Mouse (Mus musculus) lung, postnatal 4 days (tissue): ENCODE measurements around the gene Ndufab1.

Experiments used
- DNase-seq, 2 experiments: peaks; one replicate each; pipeline ENCODE4 v3.0.0; 2021

Ndufab1 gene

GRCm38 (mm10) chr7:122067517-122068381 is 33.9 kb downstream of the Ndufab1 start:
- DNase-seq: no peak

- peak; percentile 96 to 97 for DNase-seq
These were observed 34.7 kb downstream of the Ndufab1 start, which contains the start of the genes Ubfd1 and Ears2 for GRCm38 (mm10) chr7:122066945-122067516. Gene Ubfd1 (plus strand): TSS chr7:122067175. Gene Ears2 (minus strand): TSS chr7:122067263.

DNA sequence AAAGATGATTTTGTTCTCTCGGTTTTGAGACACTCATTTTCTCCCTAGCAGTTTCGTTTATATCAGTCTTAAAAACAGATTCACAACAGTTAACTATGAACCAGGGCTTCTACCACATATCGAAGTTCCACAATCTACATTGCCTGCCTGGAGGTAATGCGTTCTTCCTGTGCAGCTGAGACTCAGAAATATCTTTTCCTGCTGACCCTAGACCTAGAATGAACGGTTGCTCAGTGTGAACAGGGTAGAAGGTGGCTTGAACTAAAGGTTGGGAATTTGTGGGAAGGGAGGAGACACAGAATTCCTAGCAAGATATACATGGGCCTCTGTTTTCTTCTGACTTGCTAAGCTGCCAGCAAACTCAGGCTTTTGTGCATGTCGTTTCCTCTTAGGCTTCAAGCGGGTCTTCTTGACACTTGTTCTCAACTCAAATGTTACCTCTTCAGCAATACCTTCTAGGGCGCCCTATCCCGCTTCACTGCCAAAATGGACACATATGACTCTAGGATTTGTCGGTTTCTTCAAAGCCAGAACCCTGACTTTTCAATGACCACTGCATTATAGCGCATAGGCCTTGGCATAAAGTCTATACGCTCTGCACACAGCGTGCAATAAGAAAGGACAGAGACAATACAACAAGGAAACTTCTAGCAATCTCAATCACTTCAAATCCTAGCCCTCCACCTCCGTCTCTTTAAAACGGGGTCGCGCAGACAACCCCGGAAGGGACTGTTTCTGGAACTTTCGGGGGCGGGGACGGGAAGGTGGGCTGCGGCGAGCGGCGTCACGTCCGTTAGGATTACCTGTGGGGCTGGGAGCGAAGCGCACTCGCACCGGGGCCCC is 35.4 kb downstream of the Ndufab1 start:
- no peak for DNase-seq

- DNase-seq: no peak
These were observed 36.0 kb downstream of the Ndufab1 start for GRCm38 (mm10) chr7:122065656-122066055.

DNA sequence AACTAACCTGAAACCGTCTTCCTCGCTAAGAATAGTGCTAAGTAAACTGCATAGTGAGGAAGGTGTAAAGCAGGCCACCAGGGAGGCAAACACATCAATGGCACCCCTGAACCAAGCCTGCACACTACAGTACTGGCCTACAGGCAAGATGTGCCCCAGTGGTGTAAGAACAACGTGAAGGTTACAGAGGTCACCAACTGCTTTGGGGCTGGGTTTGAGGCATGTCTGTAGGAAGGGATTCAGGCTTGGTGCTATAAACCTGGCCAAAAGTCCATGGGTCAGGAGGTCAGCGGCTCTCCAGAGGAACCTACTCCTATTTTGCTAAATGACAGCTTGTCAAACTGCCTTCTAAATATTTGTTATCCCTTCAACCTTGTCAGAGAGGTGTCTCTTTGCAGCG is 45.1 kb downstream of the Ndufab1 start:
- DNase-seq: no peak

DNA sequence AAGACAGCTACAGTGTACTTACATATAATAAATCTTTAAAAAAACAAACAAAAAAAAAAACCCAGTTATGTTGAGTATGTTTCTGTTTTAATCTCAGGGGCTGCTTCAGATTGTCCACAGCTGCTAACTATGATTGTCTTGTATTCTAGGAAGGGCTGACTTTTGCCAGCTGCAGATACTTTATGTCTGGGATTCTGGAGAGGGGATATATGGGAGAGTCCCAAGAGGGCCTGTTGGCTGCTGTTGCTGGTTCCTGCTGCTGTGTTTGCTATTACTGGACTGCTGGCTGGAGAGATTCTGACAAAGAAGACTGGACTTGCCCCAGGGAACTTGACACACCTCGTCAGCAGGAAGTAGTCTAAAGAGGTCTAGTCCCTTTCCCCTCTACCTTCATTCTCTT is 50.9 kb downstream of the Ndufab1 start:
- peak; percentile 21 to 65 for DNase-seq

GRCm38 (mm10) chr7:122048191-122048590 is 53.5 kb downstream of the Ndufab1 start:
- no peak for DNase-seq

DNA sequence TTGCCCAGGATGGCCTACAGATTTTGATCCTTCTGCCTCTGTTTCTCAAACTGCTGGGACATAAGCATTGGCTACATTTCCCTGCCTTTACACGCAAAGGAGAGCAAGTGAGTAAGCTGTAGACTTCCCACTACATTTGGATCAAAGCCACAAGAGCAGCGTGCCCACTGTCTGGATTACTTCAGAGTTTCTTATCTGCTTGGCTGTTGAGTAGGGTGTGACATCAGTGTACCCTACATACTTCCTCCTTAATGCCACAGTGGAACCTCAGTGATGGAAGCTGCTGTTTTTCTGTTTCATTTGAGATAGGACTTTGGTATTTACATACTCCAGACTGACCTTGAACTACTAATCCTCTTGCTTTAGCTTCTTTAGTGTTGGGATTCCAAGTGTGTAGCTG is 54.9 kb downstream of the Ndufab1 start:
- DNase-seq: no peak

DNA sequence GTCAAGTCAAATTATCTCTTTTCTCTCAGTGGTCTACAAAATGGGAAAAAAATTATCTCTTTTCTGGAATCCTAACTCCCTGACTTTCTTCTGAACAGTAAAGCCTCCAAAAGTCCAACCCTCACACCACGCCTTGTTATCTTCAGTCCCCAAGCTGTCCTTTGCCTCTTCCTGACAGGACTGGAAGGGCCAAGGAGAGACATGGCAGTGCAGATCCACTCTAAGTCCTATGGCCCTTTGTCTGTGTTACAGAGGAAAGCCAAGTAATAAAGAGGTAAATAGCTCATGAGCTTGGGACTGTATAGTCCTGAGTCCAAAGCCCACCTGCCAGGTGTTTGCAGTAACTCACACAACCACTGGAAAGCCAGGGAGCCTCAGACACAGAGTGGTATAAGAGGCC is 56.0 kb downstream of the Ndufab1 start:
- DNase-seq: no peak

DNA sequence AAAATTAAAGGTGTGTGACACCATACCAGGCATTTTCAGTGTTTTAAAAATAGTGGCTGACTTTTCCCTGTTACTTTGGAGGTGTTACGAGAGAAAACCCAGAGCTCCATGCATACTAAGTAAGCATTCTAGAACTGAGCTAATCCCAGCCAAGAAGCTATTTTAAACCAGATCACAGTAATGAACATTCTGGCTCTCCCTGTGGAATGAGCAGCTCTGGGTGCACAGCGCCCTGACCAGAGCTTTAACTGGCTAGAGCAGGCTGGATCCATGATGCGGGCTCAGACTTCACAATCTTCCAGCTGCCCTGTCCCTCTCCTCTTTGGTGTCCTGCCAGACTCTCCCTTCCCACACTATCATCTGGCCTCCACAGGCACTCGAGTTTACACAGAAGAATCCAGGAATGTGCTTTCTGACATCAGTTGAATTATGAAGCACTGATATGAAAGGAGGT is 56.5 kb downstream of the Ndufab1 start:
- peak; percentile 43 to 82 for DNase-seq

GRCm38 (mm10) chr7:122044106-122044505 is 57.6 kb downstream of the Ndufab1 start:
- peak in 1 of 2 experiments; percentile 40 for DNase-seq
